Mouse (Mus musculus) E14TG2a.4 (cell line): ENCODE data around the gene Csnk1e.

Experiments
- CTCF ChIP-seq: conservative IDR thresholded peaks from 2 replicates; pipeline ENCODE4 v1.5.1; 2014; ENCODE audit warnings: low read length
- NANOG ChIP-seq: IDR thresholded peaks from 2 replicates; pipeline ENCODE4 v1.6.1; 2014; ENCODE audit warnings: borderline replicate concordance, low read length, mixed read lengths

GRCm38 (mm10) chr15:79418265-79418664 is 37.1 kb downstream of the Csnk1e start:
- TF ChIP-seq CTCF (no peak), NANOG (no peak)
